Comparison of ENCODE assay signal across 9 mouse cellular contexts in the genomic region with DNA sequence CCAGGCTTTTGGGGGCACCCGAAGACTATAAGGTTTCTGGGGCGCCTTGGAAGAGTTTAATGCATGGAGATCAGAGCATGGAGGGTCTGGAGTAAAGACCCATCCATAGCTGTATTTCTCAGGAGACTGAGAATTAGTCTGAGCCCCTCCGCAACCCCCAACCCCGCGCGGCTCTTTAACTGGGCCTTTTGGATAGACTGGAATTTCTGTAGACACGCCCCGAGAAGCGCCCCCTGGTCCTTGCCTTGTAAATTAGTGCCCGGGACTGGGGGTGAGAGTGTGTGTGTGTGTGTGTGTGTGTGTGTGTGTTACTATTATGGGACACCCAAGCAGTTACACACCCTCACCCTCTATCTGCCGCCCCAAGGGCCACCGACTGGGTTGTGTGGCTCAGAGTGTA. TPM values are rescaled to one million over a fixed set of nuclear protein-coding genes. Genes with fewer than 3 reads are reported as not detected.
DNase-seq lines count a peak whose midpoint lies in the region; ATAC-seq and TF ChIP-seq lines count a peak whose summit lies in the region.
"Had no signal": no experiment of that assay in that cellular context is flagged by ENCODE, and none has a peak within 500 bp of the region (broad histone marks: within the 10 kb centered on the region; RNA-seq: fewer than 3 reads in every experiment).

No protein-coding gene starts in this region.

- H3K9me3 ChIP-seq in heart, postnatal 0 days (replicated peaks; ENCODE audit: control insufficient read depth, low read length) = no peaks in the 10 kb centered on the region
- H3K9me3 ChIP-seq in limb, embryonic 14.5 days (ENCODE audit: control insufficient read depth, low read length) = no peaks in the 10 kb centered on the region
- no peaks in the 10 kb centered on the region for H3K9me3 ChIP-seq in neural tube, embryonic 14.5 days (ENCODE audit: control insufficient read depth, low read length)

- peak; percentile 4; the same call in 1 of the 2 replicates for TF ChIP-seq CTCF in brain, embryonic 14.5 days (IDR thresholded peaks at IDR 0.05; ENCODE audit: borderline replicate concordance, extremely low read depth, insufficient read depth, insufficient read length)
- no peak for TF ChIP-seq CTCF in heart, postnatal 0 days (IDR thresholded peaks at IDR 0.05; ENCODE audit: low read depth)

- no peak; the same call in 1 of the 2 replicates for ATAC-seq in heart, postnatal 0 days (ENCODE audit: insufficient read depth, low read depth)
- ATAC-seq in limb, embryonic 14.5 days (ENCODE audit: low FRiP score, low read depth) = peak; percentile 21
- peak; percentile 19 for ATAC-seq in neural tube, embryonic 14.5 days (ENCODE audit: low read depth)

- peak overlapping the region; percentile 90 for H3K4me2 ChIP-seq in heart, postnatal 0 days (ENCODE audit: low read depth, low read length)
- peak overlapping the region; percentile 80 for H3K4me2 ChIP-seq in limb, embryonic 14.5 days (replicated peaks; ENCODE audit: low read depth, low read length, severe bottlenecking)
- H3K4me2 ChIP-seq in neural tube, embryonic 14.5 days (ENCODE audit: low read depth, low read length) = peak overlapping the region; percentile 78

- no peaks in the 10 kb centered on the region for H3K36me3 ChIP-seq in heart, postnatal 0 days (replicated peaks; ENCODE audit: control insufficient read depth, insufficient read depth, low read length)
- H3K36me3 ChIP-seq in limb, embryonic 14.5 days (ENCODE audit: control insufficient read depth, insufficient read depth, low read length) = no peaks in the 10 kb centered on the region
- H3K36me3 ChIP-seq in neural tube, embryonic 14.5 days (ENCODE audit: control insufficient read depth, insufficient read depth, low read length) = no peaks in the 10 kb centered on the region

- DNase-seq in kidney, adult 9 months = peak; percentile 63
- no peak for DNase-seq in kidney, adult 11 months
- peak; percentile 71 for DNase-seq in brain, embryonic 14.5 days (ENCODE audit: low read depth)
- DNase-seq in heart, postnatal 0 days (ENCODE audit: low spot score) = no peak
- DNase-seq in limb, embryonic 14.5 days (ENCODE audit: low spot score) = peak; percentile 54
- DNase-seq in T-cell, adult 2 months (ENCODE audit: low spot score) = no peak
- no peak for DNase-seq in urinary bladder, postnatal 4 days (ENCODE audit: low spot score in 2 of 2)

- H3K27ac ChIP-seq in heart, postnatal 0 days (ENCODE audit: low read depth) = peak overlapping the region; percentile 94
- H3K27ac ChIP-seq in limb, embryonic 14.5 days (replicated peaks; ENCODE audit: low read depth, low read length) = peak overlapping the region; percentile 90
- 0 out of 2 replicates have a peak overlapping the region, but pooled peaks have one; percentile 82 for H3K27ac ChIP-seq in neural tube, embryonic 14.5 days (ENCODE audit: low read depth, low read length)

- no peak for TF ChIP-seq POLR2A in brain, embryonic 14.5 days (IDR thresholded peaks at IDR 0.05; ENCODE audit: borderline replicate concordance, extremely low read depth, insufficient read depth, insufficient read length, poor library complexity, severe bottlenecking)
- no peak for TF ChIP-seq POLR2A in limb, embryonic 14.5 days (IDR thresholded peaks at IDR 0.05; ENCODE audit: borderline replicate concordance, extremely low read depth, insufficient read depth, insufficient read length)

- peak overlapping the region; percentile 80 for H3K4me3 ChIP-seq in heart, postnatal 0 days (ENCODE audit: low read depth, low read length)
- H3K4me3 ChIP-seq in limb, embryonic 14.5 days (replicated peaks; ENCODE audit: low read length) = peak overlapping the region; percentile 92
- H3K4me3 ChIP-seq in neural tube, embryonic 14.5 days (ENCODE audit: low read depth, low read length) = peak overlapping the region; percentile 99

- 5% methylated on average over 12 of the region's 12 CpGs for WGBS in heart, postnatal 0 days
- WGBS in limb, embryonic 14.5 days = under 1% methylated on average over 12 of the region's 12 CpGs
- WGBS in neural tube, embryonic 14.5 days = 1% methylated on average over 12 of the region's 12 CpGs

- H3K27me3 ChIP-seq in heart, postnatal 0 days (ENCODE audit: control insufficient read depth, insufficient read depth, low read length) = no peaks in the 10 kb centered on the region
- no peaks in the 10 kb centered on the region for H3K27me3 ChIP-seq in limb, embryonic 14.5 days (ENCODE audit: control insufficient read depth, insufficient read depth, low read length)
- H3K27me3 ChIP-seq in neural tube, embryonic 14.5 days (ENCODE audit: control insufficient read depth, insufficient read depth, low read length) = no peaks in the 10 kb centered on the region; the same call in 1 of the 2 replicates

- H3K9ac ChIP-seq in heart, postnatal 0 days (replicated peaks; ENCODE audit: low read depth, low read length) = peak overlapping the region; percentile 90
- peak overlapping the region; percentile 98 for H3K9ac ChIP-seq in limb, embryonic 14.5 days (ENCODE audit: low read depth, low read length, severe bottlenecking)
- H3K9ac ChIP-seq in neural tube, embryonic 14.5 days (replicated peaks; ENCODE audit: low read depth, low read length) = peak overlapping the region; percentile 99

- peaks cover 32% of the 10 kb centered on the region for H3K4me1 ChIP-seq in heart, postnatal 0 days (ENCODE audit: control insufficient read depth, insufficient read depth)
- H3K4me1 ChIP-seq in limb, embryonic 14.5 days (ENCODE audit: control insufficient read depth, insufficient read depth, low read length) = peaks cover 51% of the 10 kb centered on the region
- H3K4me1 ChIP-seq in neural tube, embryonic 14.5 days (ENCODE audit: control insufficient read depth, insufficient read depth, low read length) = peaks cover 29% of the 10 kb centered on the region

- peak; percentile 62; the same call in 1 of the 2 replicates for TF ChIP-seq EP300 in heart, postnatal 0 days (IDR thresholded peaks at IDR 0.05; ENCODE audit: low read depth)

RNA-seq across cellular contexts. Expression of gene Pmepa1, which starts 0.5 kb away (rescaled TPM):
- 25.5 and 31.7 TPM in 2 replicates for polyA plus RNA-seq in brain, embryonic 14.5 days (2012; rRNA removed)
- total RNA-seq in heart, postnatal 0 days (2014; rRNA removed; ENCODE audit: low replicate concordance) = 6.3 and 12.9 TPM in 2 replicates
- polyA plus RNA-seq in heart, postnatal 0 days (2015; fragmentation: Nextera tagmentation; extraction: Ambion mirVana) = 4.3 and 4.4 TPM in 2 replicates
- 41.0 and 62.3 TPM in 2 replicates for polyA plus RNA-seq in limb, embryonic 14.5 days (2012; rRNA removed)
- polyA plus RNA-seq in limb, embryonic 14.5 days (2014; fragmentation: Nextera tagmentation; extraction: Ambion mirVana) = 10.2 and 11.6 TPM in 2 replicates
- polyA plus RNA-seq in neural tube, embryonic 14.5 days (2014; fragmentation: Nextera tagmentation; extraction: Ambion mirVana) = 5.6 and 6.8 TPM in 2 replicates

RNA-seq across cellular contexts. Expression of gene Zbp1, which starts 58.1 kb away (rescaled TPM):
- 0.18 and 0.40 TPM in 2 replicates for polyA plus RNA-seq in brain, embryonic 14.5 days (2012; rRNA removed)
- 3.1 TPM in 1 of 2 replicates, not detected in the other for total RNA-seq in heart, postnatal 0 days (2014; rRNA removed; ENCODE audit: low replicate concordance)
- 0.36 and 1.1 TPM in 2 replicates for polyA plus RNA-seq in heart, postnatal 0 days (2015; fragmentation: Nextera tagmentation; extraction: Ambion mirVana)
- 0.60 and 0.69 TPM in 2 replicates for polyA plus RNA-seq in limb, embryonic 14.5 days (2012; rRNA removed)
- 0.33 and 0.65 TPM in 2 replicates for polyA plus RNA-seq in limb, embryonic 14.5 days (2014; fragmentation: Nextera tagmentation; extraction: Ambion mirVana)
- polyA plus RNA-seq in neural tube, embryonic 14.5 days (2014; fragmentation: Nextera tagmentation; extraction: Ambion mirVana) = 0.12 TPM in 1 of 2 replicates, not detected in the other
- total RNA-seq: layer of hippocampus, postnatal 10 days had no signal

Comparison
In these comparisons a context has a peak if more than half of its experiments do, and no peak if none do; other contexts are left out.
1. DNase-seq: peak in kidney, adult 9 months (single experiment), brain, embryonic 14.5 days (single experiment) and limb, embryonic 14.5 days (single experiment); none in kidney, adult 11 months (single experiment), heart, postnatal 0 days (single experiment), T-cell, adult 2 months (single experiment) and urinary bladder, postnatal 4 days (0 of 2).
2. Peak in every context shown above with its lines, with median percentiles within 50 percentile points of each other: H3K27ac ChIP-seq, H3K4me2 ChIP-seq, H3K4me3 ChIP-seq and H3K9ac ChIP-seq.